Mouse (Mus musculus): ENCODE measurements around the gene Ankrd44.

DNA sequence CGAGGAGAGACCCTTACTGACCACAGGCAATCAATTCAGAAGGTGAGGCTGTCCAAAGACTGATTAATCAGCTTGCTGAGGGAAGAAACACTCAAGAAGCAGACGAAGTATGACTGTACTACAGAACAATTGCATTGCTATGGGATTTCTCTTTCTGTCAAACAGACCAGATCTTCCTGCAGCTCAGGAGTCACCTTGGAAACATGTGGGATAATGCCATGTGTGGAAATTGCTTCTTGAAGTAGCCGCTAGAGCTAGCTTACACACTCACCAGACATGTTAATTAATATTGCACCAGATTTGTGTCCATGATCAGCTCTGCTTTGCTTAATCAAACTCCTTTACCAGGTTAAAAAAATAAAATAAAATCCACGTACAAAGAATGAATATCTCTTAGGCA lies 137.8 kb downstream of the Ankrd44 start:
- TF ChIP-seq CTCF (IDR thresholded peaks at IDR 0.05; ENCODE audit: control insufficient read depth, insufficient read depth, insufficient read length) (no peak), MYOD1 (IDR thresholded peaks at IDR 0.05; ENCODE audit: control insufficient read depth, insufficient read length, low read depth) (no peak), MAX (IDR thresholded peaks at IDR 0.05) (no peak), CEBPB (IDR thresholded peaks at IDR 0.05; ENCODE audit: low read depth) (no peak), MYOG (IDR thresholded peaks at IDR 0.05; ENCODE audit: control insufficient read depth, extremely low read depth, insufficient read length) (no peak), FOSL1 (IDR thresholded peaks at IDR 0.05; ENCODE audit: insufficient read depth, low read length, poor library complexity, severe bottlenecking) (no peak)
